Mouse (Mus musculus) MEL (cell line): Measurements from ENCODE around the gene Nt5c2.

Experiments used
- CHD1 ChIP-seq: IDR thresholded peaks from 2 replicates; pipeline ENCODE4 v1.6.1; 2012; ENCODE audit warnings: low read depth, mild to moderate bottlenecking, inconsistent platforms, low read length, improper control_type of control experiment
- CTCF ChIP-seq, 3 experiments: IDR thresholded peaks in 2 of 3; conservative IDR thresholded peaks in 1 of 3; 2 replicates each; pipeline ENCODE4 v1.5.1; 2011 to 2012; ENCODE audit warnings: low read length in 3 of 3, low read depth in 2 of 3, mild to moderate bottlenecking in 2 of 3, improper control_type of control experiment in 1 of 3, inconsistent platforms in 1 of 3, mixed read lengths in 1 of 3, moderate library complexity in 1 of 3; ENCODE audit not compliant: control insufficient read depth in 1 of 3, insufficient read depth in 1 of 3, poor library complexity in 1 of 3, severe bottlenecking in 1 of 3
- ELF1 ChIP-seq: IDR thresholded peaks from 2 replicates; pipeline ENCODE4 v1.6.1; 2014; ENCODE audit warnings: low read depth, mild to moderate bottlenecking, inconsistent platforms, low read length, improper control_type of control experiment, moderate library complexity
- EP300 ChIP-seq, 2 experiments: IDR thresholded peaks; 2 replicates each; pipeline ENCODE4 v1.6.1; 2011; ENCODE audit warnings: improper control_type of control experiment in 2 of 2, low read length in 2 of 2, low read depth in 1 of 2, mild to moderate bottlenecking in 1 of 2
- MAX ChIP-seq: IDR thresholded peaks from 2 replicates; pipeline ENCODE4 v1.6.1; 2011; ENCODE audit warnings: low read length, improper control_type of control experiment
- NRF1 ChIP-seq: IDR thresholded peaks from 2 replicates; pipeline ENCODE4 v1.6.1; 2014; ENCODE audit warnings: low read depth, mild to moderate bottlenecking, inconsistent platforms, low read length, improper control_type of control experiment, moderate library complexity; ENCODE audit not compliant: poor library complexity, insufficient read depth, severe bottlenecking
- POLR2A ChIP-seq, 2 experiments: IDR thresholded peaks; 2 replicates each; pipeline ENCODE4 v1.6.1; 2011 to 2012; ENCODE audit warnings: low read length in 2 of 2, mild to moderate bottlenecking in 2 of 2, control low read depth in 1 of 2, improper control_type of control experiment in 1 of 2, low read depth in 1 of 2, moderate library complexity in 1 of 2; ENCODE audit not compliant: control insufficient read depth in 1 of 2, insufficient read depth in 1 of 2, poor library complexity in 1 of 2
- POLR2AphosphoS2 ChIP-seq: IDR thresholded peaks from 2 replicates; pipeline ENCODE4 v1.6.1; 2011; ENCODE audit warnings: low read length, improper control_type of control experiment
- TAL1 ChIP-seq: IDR thresholded peaks from 2 replicates; pipeline ENCODE4 v1.6.1; 2012; ENCODE audit warnings: mild to moderate bottlenecking, inconsistent platforms, low read length, moderate library complexity, mixed read lengths
- UBTF ChIP-seq: IDR thresholded peaks from 2 replicates; pipeline ENCODE4 v1.6.1; 2012; ENCODE audit warnings: low read depth, mild to moderate bottlenecking, inconsistent platforms, low read length, improper control_type of control experiment, moderate library complexity, borderline replicate concordance; ENCODE audit not compliant: insufficient read depth

GRCm38 (mm10) chr19:46885365-46885764, 129.6 kb downstream of the Nt5c2 start:
- TF ChIP-seq POLR2A (IDR thresholded peaks at IDR 0.05; ENCODE audit: control insufficient read depth in 1 of 2, insufficient read depth in 1 of 2, low read depth in 1 of 2, low read length in 2 of 2, poor library complexity in 1 of 2) (no peak), UBTF (no peak), TAL1 (no peak), MAX (no peak), CTCF (IDR thresholded peaks at IDR 0.05 in 2 of 3, conservative IDR thresholded peaks at IDR 0.05 in 1 of 3; ENCODE audit: control insufficient read depth in 1 of 3, insufficient read depth in 1 of 3, low read depth in 2 of 3, low read length in 3 of 3, poor library complexity in 1 of 3, severe bottlenecking in 1 of 3) (no peak), ELF1 (no peak), EP300 (IDR thresholded peaks at IDR 0.05; ENCODE audit: low read depth in 1 of 2, low read length in 2 of 2) (no peak), POLR2AphosphoS2 (no peak), NRF1 (no peak), CHD1 (no peak)
